Mouse (Mus musculus) heart, embryonic 16.5 days (tissue): ENCODE results near the gene Dpp10. TPM values are rescaled to one million over a fixed set of nuclear protein-coding genes. Genes with fewer than 3 reads are reported as not detected.

ENCODE experiments used
- ATAC-seq: fragments of 200-750 bp; cut with Nextera tagmentation; replicated peaks from 2 replicates; pipeline ENCODE4 v1.8.0; 2017; ENCODE audit warnings: moderate number of reproducible peaks; ENCODE audit not compliant: insufficient read depth, low FRiP score; ENCODE audit errors: extremely low read depth
- H3K27ac ChIP-seq: fragments of 300-500 bp; sonication (generic); 2 replicates; pipeline ENCODE4 v1.5.1; 2014; ENCODE audit warnings: mild to moderate bottlenecking, low read length, control low read depth, moderate library complexity
- H3K27me3 ChIP-seq: fragments of 300-500 bp; sonication (generic); 2 replicates; pipeline ENCODE4 v1.6.1; 2014; ENCODE audit warnings: low read length, mixed read lengths; ENCODE audit not compliant: control insufficient read depth, insufficient read depth
- H3K36me3 ChIP-seq: fragments of 300-500 bp; sonication (generic); 2 replicates; pipeline ENCODE4 v1.6.1; 2014; ENCODE audit not compliant: control insufficient read depth, insufficient read depth
- H3K4me1 ChIP-seq: fragments of 300-500 bp; sonication (generic); 2 replicates; pipeline ENCODE4 v1.6.1; 2014; ENCODE audit warnings: low read length, mixed read lengths; ENCODE audit not compliant: control insufficient read depth, insufficient read depth
- H3K4me2 ChIP-seq: fragments of 300-500 bp; sonication (generic); 2 replicates; pipeline ENCODE4 v1.6.1; 2014; ENCODE audit warnings: low read depth, mild to moderate bottlenecking, control low read depth, low read length
- H3K4me3 ChIP-seq: fragments of 300-500 bp; sonication (generic); 2 replicates; pipeline ENCODE4 v1.5.1; 2014; ENCODE audit warnings: mild to moderate bottlenecking, control low read depth, low read length
- H3K9ac ChIP-seq: fragments of 300-500 bp; sonication (generic); 2 replicates; pipeline ENCODE4 v1.6.1; 2014; ENCODE audit warnings: low read length, control low read depth
- H3K9me3 ChIP-seq: fragments of 300-500 bp; sonication (generic); replicated peaks from 2 replicates; pipeline ENCODE4 v1.6.1; 2016; ENCODE audit warnings: low read length; ENCODE audit not compliant: control insufficient read depth
- WGBS: fragments of 180-500 bp; shearing (Covaris S2); extraction: QIAGEN DNeasy Blood & Tissue Kit; methylation state at CpG from one replicate; pipeline ENCODE4 v1.1.7; 2014; 5-methylcytosine and 5-hydroxymethylcytosine counted together
- polyA plus RNA-seq: library from polyadenylated mRNA; unstranded; fragments of >200 nt; fragmentation: Nextera tagmentation; extraction: Ambion mirVana; gene quantifications from 2 replicates; pipeline ENCODE4 v1.2.1, GENCODE M21; 2015

Gene Dpp10
- polyA plus RNA-seq, 1 experiment from 2014 or later: 0.76 TPM

DNA sequence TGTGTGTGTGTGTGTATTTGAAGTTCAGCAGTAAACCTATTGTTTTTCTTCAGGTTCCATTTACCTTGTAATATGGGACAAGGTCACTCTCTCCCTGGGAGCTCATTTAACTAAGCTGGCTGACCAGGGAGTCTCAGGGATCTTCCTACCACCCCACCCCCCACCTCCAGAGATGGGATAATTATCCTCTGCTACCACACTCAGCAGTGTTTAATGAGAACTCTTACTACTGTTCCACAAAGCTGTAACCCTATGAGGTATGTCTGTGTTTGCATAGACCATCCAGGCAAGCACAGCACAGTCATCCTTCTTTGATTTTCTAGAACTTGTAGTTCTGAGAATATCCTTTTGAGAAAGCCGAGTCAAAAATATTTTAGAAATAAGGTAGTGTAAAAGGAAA is 471.6 kb downstream of the Dpp10 start:
- Histone ChIP-seq H3K27me3 (no peaks in the 10 kb centered on the region), H3K4me3 (no peak overlapping the region), H3K27ac (no peak overlapping the region), H3K4me1 (no peaks in the 10 kb centered on the region), H3K9me3 (no peaks in the 10 kb centered on the region), H3K9ac (no peak overlapping the region), H3K4me2 (no peak overlapping the region), H3K36me3 (no peaks in the 10 kb centered on the region)
- WGBS: 56% methylated on average over 1 of the region's 1 CpGs
- ATAC-seq: no peak

DNA sequence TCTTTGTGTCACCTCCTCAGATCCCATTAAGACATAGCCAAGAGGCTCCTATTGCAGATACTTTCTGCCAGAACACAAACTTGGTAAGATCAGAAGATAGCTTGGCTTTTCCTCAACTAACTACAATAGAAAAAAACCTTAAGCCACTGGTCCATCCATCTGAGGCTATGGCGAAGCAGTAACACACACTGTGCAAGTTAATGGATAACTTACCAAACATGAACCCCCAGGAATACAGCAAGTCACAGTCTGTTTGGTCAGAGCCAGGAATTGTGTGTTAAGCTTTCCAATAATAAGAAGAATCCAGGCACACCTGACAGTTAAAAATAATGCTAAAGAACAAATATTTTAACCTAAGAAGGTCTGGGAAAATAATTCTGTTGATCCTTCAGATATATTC is 502.9 kb downstream of the Dpp10 start:
- WGBS: 69% methylated on average over 1 of the region's 1 CpGs
- no peak overlapping the region for H3K9ac ChIP-seq
- no peaks in the 10 kb centered on the region for H3K9me3 ChIP-seq
- no peak overlapping the region for H3K4me2 ChIP-seq
- H3K36me3 ChIP-seq: no peaks in the 10 kb centered on the region
- no peaks in the 10 kb centered on the region for H3K27me3 ChIP-seq
- ATAC-seq: no peak
- H3K4me1 ChIP-seq: no peaks in the 10 kb centered on the region
- no peak overlapping the region for H3K4me3 ChIP-seq
- no peak overlapping the region for H3K27ac ChIP-seq

DNA sequence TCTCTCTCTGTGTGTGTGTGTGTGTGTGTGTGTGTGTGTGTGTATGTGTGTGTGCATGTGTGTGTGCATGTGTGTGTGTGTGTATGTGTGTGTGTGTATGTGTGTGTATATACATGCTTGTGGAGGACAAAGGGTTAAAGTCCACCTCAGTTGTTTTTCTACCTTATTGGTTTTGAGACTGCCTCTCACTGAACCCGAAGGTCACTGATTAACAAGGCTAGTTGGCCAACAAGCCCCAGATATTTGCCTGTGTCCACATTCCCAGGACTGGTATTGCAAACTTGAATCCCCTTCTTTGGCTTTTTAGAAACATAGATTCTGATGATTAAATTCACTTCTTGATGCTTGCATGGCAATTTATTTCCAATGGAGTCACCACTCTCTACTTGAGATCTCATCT is 577.6 kb downstream of the Dpp10 start:
- no peak overlapping the region for H3K4me2 ChIP-seq
- H3K9ac ChIP-seq: no peak overlapping the region
- no peak for ATAC-seq
- no peak overlapping the region for H3K4me3 ChIP-seq
- H3K4me1 ChIP-seq: no peaks in the 10 kb centered on the region
- no peaks in the 10 kb centered on the region for H3K27me3 ChIP-seq
- 39% methylated on average over 1 of the region's 1 CpGs for WGBS
- H3K27ac ChIP-seq: no peak overlapping the region
- H3K36me3 ChIP-seq: no peaks in the 10 kb centered on the region
- H3K9me3 ChIP-seq: no peaks in the 10 kb centered on the region

DNA sequence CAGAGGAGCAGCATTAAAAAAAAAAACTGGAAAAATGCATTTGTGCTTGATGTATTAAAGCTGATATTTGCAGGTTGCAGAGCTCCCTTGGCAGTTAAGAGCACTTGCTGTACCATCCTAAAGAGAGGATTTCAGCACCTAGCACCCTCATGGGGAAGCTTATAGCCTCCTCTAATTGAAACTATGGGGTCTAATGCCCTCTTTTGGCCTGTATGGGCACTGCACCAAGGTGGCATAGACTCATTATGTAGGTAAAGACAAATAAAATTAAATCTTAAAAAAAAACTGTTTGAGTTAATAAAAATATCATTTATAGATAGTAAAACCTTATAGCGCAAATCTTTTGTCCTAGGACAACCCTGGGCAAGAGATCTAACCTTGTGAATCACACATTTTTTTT is 631.2 kb downstream of the Dpp10 start:
- WGBS: 28% methylated on average over 1 of the region's 1 CpGs
- no peaks in the 10 kb centered on the region for H3K4me1 ChIP-seq
- H3K27ac ChIP-seq: no peak overlapping the region
- no peak overlapping the region for H3K9ac ChIP-seq
- no peaks in the 10 kb centered on the region for H3K27me3 ChIP-seq
- H3K36me3 ChIP-seq: no peaks in the 10 kb centered on the region
- no peak for ATAC-seq
- H3K4me2 ChIP-seq: no peak overlapping the region
- no peaks in the 10 kb centered on the region for H3K9me3 ChIP-seq
- no peak overlapping the region for H3K4me3 ChIP-seq

DNA sequence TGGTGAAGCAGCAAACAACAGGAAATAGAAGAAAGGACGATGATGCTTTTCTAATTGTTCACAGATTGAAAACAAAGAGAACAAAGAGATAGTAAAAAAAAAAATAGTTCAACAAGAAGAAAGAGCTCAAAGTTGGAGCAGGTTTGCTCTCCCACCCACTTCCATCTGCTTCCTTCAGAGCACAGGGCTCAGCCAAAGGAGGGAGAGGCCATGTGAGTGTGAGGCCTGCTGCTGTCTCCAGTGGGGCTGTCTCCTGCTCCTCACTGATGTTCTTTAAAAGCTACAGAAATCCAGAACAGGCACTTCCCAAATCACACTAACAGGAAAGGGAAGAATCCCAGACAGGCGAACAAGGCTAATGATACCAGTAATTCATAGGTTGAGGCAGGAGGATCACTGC is 694.1 kb downstream of the Dpp10 start:
- Histone ChIP-seq H3K36me3 (no peaks in the 10 kb centered on the region), H3K9ac (no peak overlapping the region), H3K27ac (no peak overlapping the region), H3K4me1 (no peaks in the 10 kb centered on the region), H3K4me3 (no peak overlapping the region), H3K4me2 (no peak overlapping the region), H3K27me3 (no peaks in the 10 kb centered on the region), H3K9me3 (0 out of 2 replicates have a peak, but pooled peaks cover 3% of the 10 kb centered on the region)
- 72% methylated on average over 2 of the region's 2 CpGs for WGBS
- ATAC-seq: no peak

DNA sequence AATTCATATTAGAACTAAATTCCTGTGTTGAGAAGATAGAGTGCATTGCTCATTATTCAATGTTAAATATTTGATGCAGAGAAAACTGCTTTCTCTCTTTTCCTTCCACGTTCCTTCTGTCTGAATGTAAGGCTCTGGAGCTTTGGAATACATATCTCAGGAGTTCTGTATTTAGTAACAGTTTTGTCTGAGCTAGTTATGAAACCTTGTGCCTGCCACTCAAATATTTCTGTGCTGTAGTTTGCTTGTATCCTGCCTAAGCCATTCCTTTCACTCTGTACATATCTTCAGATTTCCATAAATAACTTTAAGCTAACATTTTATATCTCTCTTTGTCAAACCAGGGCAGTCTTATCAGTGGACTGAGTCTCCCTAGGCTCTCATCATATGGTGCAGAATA is 707.5 kb downstream of the Dpp10 start:
- Histone ChIP-seq H3K4me1 (no peaks in the 10 kb centered on the region), H3K9ac (no peak overlapping the region), H3K36me3 (no peaks in the 10 kb centered on the region), H3K4me2 (no peak overlapping the region), H3K4me3 (no peak overlapping the region), H3K9me3 (no peaks in the 10 kb centered on the region), H3K27ac (no peak overlapping the region), H3K27me3 (no peaks in the 10 kb centered on the region)
- ATAC-seq: no peak; the same call in 1 of the 2 replicates
- 48% methylated on average over 1 of the region's 1 CpGs for WGBS

DNA sequence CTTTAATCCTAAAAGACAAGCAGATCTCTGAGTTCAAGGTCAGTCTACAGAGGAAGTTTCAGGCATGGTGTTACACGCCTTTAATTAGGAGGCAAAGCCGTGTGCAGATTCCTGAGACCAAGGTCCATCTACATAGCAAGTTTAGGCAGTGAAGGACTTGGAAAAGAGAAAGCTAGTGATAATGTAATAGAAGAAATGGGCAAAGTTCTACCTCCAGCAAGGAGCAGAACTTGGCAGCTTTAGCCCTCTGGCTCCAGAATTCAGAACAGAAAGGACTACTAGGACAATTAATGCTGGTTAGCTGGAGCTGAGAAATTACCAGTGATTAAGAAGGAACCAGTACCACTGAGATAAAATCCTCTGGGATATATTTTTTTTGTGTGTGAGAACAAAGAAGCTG is 728.5 kb downstream of the Dpp10 start:
- no peak overlapping the region for H3K27ac ChIP-seq
- H3K4me2 ChIP-seq: no peak overlapping the region
- H3K9ac ChIP-seq: no peak overlapping the region
- WGBS: 78% methylated on average over 2 of the region's 2 CpGs
- H3K27me3 ChIP-seq: no peaks in the 10 kb centered on the region
- H3K9me3 ChIP-seq: 0 out of 2 replicates have a peak, but pooled peaks cover 2% of the 10 kb centered on the region
- H3K4me1 ChIP-seq: no peaks in the 10 kb centered on the region
- no peaks in the 10 kb centered on the region for H3K36me3 ChIP-seq
- no peak for ATAC-seq
- no peak overlapping the region for H3K4me3 ChIP-seq
